Mouse (Mus musculus): ENCODE measurements at regions not wholly inside any gene's neighbourhood (a gene's known extent, or its start where the extent isn't known, plus 50 kb on each side); places are given as distances from the start of the nearest gene placed in this dataset.
A peak's percentile ranks its signal among the peaks of the same experiment; 100 is the strongest.

DNA sequence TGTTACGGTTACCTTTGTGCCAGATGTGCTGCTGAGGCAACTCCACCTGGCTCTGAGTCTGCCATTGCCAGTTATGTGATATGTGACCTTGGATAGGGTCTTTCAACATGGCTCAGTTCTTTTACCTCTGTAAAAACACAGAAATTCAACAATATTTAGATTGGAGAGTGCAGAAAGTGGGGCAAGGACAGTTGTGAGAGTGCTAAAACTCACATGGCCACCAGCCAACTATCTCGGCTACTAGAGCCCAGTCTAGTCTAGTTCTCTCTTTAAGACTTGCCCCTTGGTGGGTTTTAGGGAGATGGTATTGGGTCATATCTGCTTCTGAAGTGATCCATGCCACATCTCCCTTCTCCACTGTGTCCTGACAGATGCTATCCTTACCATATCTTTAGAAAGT lies 233.0 kb downstream of the Phf14 start:
- no peak for DNase-seq

DNA sequence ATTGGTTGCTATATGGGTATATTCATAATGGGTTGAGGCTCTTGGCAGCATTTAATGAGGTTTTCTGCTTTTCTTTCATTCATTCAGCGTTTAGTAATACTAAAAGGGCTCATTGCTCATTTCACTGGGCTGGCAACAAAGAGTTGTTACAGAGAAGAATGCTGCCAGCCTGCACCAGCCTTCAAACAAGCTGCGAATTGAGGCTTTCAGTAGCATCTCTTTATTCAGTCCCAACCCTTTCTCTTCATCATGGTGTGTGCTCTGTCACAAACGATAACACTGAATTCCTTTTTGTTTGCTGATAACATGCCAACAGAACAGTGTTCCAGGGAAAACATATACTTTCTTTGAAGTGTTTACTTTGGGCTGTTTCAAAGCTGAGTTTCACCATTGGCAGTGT lies 237.6 kb downstream of the Phf14 start:
- DNase-seq, result no peak

DNA sequence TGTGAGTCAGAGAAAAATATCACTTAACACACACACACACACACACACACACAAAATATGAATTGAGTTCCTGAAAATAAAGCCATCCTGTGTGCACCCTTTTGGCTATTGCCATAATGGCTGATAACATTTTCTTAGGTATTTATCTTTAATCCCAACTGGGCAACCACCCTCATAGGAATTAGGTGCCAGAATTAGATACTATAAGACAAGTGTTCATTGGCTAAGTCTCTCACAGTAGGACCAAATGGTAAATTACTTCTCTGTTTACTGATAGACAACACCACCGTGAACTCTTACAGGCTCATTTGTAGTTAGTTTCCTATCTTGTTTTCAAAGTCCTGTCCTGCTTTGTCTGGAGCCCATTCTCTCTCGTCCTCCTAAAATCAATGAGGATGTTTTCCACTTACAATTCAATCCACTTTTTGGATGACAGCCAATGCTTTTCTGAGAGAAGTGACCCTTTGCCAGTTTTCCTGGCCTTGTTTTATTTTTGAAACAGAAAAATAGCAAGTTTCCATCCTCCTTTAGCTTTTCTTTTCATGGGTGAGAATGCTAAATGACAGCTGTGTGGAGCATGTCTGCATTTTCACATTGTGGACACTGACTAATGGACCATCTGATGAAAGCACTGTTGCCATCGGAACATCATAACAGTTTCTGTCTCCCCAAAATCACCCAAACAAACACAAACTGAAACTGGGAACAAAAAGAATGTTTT lies 243.2 kb downstream of the Phf14 start:
- no peak for DNase-seq

DNA sequence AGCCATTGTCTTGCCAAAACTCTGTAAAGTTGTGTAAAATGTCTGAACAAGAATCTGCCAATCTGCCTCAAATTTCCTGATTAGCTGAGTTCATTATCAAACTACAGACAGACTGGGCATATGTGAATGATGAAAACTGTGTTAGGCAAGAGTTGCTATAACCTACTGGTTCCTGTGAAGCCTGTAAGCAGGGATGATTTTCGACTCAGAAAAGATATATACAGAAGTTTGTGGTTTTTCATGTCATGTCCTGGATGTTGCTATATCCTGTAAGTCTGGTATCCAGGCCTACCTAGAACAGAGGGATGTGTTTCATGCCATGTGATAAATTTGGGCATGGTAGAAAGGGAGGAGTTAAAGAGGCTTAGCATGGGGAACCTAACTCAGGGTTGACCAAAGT lies 256.4 kb downstream of the Phf14 start:
- DNase-seq, result no peak

DNA sequence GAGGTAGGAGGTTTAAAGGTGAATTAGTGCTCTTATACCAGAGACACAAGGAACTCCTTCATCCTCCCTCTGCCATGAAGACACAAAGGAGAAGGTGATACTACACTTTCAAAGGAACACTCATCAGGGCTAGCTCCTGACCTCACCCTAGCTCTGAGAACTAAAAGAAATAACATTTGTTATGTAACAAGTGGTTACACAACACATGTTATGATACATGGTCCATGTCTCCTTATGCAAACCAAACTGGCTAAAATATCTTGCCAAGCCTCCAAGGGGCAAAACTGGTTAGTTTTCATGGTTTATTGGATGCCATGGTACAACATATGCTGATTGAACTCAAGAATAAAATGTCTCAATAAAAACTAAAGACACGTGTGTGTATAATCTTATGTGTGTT lies 260.9 kb downstream of the Phf14 start:
- no peak for DNase-seq

DNA sequence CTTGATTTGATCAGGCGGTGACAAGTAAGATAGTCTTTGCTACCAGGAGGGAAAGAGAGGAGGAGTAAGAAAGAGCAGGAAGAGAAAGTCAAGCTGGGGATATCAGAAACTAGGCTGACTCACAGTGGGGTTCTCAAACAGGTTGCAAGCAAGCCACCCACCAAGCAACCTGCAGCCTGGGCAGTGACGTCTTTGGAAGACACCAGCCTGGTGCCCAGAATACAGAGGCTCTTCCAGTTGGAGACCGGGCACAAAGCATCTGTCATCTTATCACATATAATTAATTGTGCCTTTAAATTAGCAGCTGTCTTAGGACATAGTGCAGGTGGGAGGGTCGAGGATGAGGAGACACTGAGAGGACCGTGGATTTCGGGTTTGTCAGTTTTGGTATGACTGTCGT lies 261.8 kb downstream of the Phf14 start:
- no peak for DNase-seq

DNA sequence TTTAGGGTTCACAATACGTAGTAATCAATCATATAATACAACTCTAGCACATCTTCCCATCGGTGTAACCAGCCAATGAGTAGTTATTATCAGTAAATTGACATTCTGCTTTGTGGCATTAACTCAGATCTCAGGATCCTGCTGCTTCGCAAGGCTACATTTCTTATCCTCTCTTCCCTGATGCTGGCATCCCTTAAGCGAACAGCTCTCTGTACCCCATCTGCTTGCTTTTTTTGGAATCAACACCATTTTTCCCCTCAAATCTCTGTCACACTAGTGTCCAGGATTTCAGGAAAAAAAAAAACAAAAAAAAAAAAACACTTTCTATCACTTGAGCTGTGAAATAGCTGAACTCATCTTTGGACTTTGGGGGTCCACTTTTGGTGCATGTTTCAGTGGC lies 263.1 kb downstream of the Phf14 start:
- no peak for DNase-seq

DNA sequence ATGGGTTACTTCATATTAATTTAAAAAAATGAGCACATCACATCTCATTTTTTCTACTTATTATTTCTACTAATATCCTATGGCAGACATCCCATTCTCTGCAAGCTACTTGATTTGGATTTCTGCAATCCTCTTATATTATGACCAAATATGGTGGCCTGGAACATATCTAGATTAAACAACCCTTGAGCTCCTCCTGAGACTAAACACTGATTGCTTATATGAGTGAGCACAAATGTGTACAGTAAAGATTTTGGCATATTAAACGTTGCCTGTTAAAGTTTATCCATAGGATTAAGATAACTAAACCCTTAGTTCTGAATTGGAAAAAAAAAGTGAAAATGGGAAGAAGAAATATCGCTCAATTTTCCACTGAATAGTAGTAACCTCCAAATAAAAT lies 263.6 kb downstream of the Phf14 start:
- no peak for DNase-seq

DNA sequence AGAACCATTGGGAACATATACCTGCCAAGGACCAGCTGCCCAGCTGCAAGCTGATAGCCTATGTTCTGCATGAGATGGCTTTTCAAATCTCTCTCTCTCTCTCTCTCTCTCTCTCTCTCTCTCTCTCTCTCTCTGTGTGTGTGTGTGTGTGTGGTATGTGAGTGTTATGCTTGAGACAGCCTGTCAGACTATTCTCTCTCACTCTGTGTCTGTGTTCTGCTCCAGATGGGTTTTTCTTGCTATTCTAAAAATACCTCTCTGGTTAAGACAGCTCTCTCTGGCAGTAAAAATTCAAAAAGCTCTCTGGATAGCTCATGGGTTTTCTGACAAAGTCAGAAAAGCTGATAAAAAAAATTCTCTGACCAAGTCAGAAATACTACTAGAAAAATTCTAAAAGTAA lies 270.4 kb downstream of the Phf14 start:
- no peak for DNase-seq

DNA sequence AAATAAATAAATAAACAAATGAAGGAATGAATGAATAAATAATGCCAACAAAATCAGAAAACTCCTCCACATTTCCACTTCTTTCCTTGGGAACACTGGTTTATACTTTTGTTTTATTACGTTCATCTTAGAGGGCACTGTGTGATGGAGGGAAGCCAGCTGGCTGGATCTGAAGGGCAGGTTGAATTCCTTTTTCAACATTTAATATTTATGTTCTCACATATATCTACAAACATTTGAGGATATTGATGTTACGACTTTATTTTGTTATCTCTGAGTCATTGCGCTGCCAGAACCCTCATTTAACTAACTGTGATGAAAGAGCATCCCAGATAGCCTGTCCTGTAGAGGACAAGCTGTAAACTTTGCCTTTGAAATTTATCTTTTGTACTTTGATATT lies 273.3 kb downstream of the Phf14 start:
- no peak for DNase-seq

DNA sequence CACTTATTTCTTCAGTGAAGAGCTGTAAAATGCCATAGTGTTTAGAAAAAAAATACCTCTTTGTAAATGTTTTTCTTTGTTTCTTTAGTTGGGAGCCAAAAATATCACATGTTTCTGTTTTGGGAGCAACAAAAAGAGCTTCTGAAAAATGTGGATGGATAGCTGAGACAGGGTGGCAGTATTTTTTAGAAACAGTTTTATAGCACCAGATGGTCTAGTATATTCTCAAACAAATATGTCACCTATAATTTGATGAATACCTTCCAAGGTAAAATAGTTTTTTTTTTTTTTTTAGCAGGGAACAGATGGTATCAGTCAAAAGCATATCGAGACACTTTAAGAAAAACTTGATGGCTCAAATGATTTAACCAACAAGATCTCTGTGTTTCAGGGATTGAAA lies 302.6 kb downstream of the Phf14 start:
- DNase-seq, result no peak

DNA sequence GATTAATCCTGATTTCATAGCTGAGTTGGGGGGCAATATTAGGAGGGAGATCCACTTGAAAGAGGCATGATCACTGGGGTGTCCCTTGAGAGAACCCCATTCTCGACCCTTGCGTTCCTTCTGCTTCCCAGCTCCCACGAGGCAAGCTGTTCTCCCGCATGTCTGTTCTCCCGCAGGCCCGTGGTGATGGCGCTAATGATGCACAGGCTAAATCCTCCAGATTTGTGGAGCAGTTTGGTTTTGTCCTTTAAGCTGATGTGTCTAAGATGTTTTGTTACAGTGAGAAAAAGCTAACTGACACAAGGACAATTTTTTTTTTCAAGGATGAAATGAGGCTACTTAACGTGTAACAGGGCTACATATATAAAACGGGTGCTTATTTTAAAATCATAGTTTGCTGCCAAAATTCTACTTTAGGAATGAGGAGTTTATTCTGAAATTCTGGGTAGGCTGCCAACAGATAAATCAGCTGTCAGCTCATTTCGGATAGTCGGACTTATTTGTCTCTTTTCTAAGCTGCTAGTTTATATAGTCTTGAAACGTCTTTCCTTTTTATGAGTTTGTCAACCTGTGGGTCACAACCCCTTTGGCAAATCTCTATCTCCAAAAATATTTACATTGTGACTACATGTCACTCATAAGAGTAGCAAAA lies 307.0 kb downstream of the Phf14 start:
- no peak for DNase-seq

DNA sequence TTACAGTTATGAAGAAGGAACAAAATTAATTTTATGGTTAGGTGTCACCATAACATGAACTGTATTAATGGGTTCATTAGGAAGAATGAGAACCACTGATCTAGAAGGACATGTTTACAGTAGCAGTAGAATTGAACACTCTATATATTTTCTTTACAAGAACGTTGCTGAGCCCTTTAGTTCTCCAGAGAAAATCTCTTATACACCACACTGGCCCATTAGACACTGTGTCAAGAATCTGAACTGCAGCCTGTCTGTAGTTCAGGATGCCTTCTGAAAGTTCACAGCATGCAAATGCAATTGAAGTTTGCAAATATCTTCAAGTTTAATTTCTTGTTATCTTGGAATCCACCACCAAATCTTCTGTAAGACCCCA lies 307.6 kb downstream of the Phf14 start:
- no peak for DNase-seq

DNA sequence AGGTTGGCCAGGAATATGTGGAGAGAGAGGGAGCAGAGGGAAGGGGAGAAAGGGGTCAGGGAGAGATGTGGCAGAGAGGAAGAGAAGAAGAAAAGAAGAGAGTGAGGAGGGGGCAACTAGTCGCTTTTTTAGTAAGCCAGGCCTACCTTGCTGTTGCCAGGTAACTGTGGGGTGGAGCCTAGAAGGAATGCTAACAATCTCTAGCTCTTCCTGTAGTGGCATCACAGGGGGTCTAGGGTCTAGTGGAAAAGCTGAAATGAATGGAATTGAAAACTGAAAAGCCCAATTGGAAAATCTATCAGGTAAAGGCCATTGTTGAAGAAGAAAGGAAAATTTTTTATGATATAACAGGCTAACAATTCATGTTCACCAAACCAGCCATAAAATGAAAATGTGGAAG lies 336.5 kb downstream of the Phf14 start:
- DNase-seq, result no peak

DNA sequence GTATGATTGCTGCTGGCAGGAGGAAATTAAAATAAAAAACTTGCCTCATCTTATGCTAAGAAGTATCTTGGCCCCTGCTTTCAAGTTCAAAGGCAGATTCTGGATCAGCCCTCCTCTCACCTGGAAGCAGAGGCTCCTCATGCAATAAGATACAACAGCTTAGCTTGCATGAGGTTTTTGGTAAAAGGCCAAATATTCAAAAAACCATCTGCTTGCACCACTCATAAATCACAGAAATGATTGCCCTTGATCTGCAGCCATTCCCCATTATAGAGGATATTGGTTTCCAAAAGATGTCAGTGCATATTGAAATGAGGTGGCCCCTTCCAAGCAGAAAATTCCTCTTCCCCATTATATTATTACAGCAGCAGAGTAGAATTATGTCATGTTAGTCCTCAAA lies 340.4 kb downstream of the Phf14 start:
- DNase-seq, result no peak

DNA sequence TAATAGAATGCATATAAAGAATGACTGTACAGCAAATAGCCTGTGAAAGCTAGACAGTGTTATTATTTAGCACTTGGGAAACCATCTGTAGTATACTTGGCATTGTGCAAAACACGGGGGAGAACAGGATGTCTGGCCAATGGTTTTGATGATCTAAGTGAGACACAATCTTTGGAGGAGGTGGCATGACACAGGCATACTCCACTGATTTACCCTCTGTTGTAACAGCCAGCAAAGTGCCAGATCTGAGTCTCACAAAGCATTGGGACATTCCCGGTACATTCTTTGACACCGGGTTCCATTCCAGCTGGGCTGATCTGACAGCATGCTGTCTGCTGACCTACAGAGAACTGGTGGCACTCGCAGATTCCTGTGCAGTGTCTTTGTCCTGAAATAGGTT lies 341.0 kb downstream of the Phf14 start:
- DNase-seq, result no peak

DNA sequence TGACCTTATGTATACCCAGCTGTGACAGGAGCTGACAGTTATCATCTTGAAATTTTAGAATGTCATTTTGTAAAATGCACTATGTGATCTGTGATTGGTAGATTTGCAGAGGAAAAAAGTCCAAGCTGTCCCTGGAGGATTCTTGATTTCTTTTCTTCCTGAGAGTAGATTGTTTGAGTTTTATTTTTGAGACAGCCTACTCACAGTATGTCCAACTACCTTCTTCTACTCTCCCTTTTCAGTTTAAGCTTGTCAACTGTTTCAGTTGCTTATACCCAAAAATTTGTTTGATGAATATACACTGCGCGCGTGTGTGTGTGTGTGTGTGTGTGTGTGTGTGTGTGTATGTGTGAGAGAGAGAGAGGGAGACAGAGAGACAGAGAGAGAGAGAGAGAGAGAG lies 346.9 kb downstream of the Phf14 start:
- no peak for DNase-seq

DNA sequence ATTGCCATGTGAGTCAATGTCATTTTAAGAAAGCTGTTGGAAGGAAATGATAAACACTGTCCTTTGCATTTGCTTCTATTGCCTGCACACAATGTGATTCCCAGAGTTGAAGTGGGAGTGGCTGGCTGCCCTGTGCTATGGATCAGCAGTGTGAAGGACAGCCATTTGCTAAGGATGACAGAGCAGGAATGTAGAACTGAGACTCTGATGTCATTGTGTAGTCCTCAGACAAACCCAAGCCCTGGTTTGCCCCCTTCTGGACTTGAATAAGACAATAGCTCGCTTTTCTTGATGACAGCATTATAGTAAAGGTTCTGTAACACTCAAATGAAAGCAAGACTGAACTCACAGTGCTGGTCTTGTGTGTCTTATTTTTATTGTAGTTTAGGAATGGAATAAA lies 347.8 kb downstream of the Phf14 start:
- no peak for DNase-seq

DNA sequence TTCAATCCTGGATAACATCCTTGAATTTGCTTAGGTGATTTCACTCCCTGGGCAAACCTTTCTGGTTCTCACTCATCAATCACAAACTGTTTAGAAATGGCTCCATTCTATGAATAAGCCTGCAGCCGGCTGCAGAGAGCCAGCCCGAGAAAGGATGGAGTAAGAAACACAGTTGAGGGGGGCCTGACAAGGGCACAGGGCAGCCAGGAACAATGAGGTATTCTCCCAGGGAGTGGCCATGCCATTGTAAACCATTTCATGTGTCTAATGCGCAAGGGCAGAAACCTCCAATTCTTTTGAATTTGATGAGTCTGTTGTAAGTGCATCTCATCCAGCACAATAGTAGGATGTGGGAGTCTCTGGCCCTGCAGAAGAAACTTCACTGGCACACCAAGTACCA lies 350.7 kb downstream of the Phf14 start:
- no peak for DNase-seq

DNA sequence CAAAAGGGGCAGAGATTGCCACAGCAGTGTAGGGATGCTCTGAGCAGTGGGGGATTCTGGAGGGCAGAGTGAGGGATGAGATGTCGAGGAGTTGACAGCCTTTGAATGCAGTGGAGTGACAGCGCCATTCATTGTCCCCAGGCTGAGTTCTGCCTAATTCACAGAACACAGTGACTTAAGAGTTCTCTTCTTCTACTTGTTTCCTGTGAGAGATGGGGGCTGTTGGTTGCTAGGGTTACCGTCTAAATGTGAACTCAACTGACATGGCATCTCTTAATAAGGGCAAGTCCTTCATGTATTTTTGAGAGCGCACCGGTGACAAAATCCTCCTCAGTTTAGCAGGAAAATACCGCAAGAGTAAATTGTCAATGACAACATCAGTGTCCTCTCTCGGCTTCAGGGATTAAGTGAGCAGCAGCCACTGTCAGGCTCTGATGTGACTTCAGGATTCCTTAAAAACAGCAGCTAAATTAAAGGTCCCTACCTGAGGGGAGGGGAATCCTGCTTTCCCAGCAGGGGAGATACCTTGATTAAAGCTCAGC lies 351.4 kb downstream of the Phf14 start:
- no peak for DNase-seq

DNA sequence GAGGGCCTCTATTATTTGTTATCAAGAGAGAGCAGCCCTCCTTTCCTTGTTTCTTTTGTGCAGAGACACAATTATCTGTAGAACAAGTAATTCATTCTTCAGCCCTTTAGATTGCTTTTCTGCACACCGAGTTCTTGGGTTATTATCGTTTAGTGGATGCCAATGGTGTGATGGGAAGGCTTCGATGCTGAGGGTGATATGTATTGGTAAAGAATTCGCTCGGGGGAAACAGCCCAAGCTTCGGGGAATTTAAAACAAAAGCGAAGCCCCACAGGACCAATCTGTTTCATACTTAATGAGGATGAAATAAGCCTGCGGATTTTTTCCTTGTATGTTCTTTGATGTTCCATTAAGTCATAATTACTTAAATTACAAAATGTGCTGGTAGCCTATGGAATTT lies 352.0 kb downstream of the Phf14 start:
- DNase-seq, result no peak

DNA sequence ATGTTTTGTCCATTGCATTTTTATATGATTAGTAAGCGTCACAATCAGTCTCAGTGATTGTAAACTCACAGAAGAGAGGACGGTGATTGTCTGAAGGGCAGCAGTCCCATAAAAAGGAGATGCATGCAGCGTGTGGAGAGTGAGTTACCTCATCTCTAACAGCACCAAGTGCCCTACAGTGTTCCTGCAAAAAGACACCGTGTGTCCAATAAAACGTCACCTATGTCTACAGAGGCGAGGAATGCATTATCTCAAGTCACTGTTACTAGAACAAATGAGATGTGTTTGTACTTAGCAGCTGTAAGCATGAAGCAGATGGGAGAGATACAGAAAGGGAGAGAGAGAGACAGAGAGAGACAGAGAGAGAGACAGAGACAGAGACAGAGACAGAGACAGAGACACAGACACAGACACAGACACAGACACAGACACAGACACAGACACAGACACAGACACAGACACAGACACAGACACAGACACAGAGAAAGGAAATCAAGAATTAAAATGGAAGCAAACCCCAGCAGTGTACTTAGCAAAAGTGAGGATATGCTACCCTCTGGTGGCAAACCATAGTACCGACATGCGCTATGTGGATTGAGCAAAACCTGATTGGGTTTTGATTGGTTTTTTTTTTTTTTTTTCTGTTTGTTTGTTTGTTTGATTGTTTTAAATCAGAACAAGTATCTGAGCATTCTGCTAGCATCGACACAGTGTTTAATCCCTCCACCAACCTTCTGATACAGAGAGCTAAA lies 352.9 kb downstream of the Phf14 start:
- DNase-seq, result peak; percentile 24
